Comparison of ENCODE assay signal across 20 mouse cellular contexts in the genomic region with DNA sequence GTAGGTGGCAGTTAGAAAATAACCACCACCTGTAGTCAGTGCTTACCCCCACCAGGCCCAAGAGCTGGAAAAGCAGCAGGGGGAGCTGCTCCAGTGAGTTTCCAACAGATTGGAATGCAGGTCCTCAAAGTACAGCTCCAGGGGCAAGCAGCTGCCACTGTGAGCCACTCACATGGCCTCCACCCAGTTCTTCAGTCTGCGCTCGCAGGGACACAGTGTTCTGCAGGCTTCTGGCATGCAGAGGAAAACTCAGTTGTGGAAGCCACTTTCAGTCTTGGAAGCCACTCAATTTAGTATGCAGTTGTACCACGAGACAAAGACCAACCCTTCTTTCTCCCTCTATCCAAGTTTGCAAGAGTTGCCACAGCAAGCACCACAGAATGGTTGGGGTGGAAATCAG. TPM values are rescaled to one million over a fixed set of nuclear protein-coding genes. Genes with fewer than 3 reads are reported as not detected.
DNase-seq lines count a peak whose midpoint lies in the region; ATAC-seq and TF ChIP-seq lines count a peak whose summit lies in the region.
"Had no signal": no experiment of that assay in that cellular context is flagged by ENCODE, and none has a peak within 500 bp of the region (broad histone marks: within the 10 kb centered on the region; RNA-seq: fewer than 3 reads in every experiment).

No protein-coding gene starts in this region.

- 42% methylated on average over 3 of the region's 3 CpGs for WGBS in hindbrain, embryonic 10.5 days
- WGBS in hindbrain, embryonic 14.5 days: 57% methylated on average over 3 of the region's 3 CpGs
- 47% methylated on average over 3 of the region's 3 CpGs for WGBS in heart, postnatal 0 days
- 53% methylated on average over 3 of the region's 3 CpGs for WGBS in lung, embryonic 14.5 days
- WGBS in stomach, postnatal 0 days: 67% methylated on average over 3 of the region's 3 CpGs

- no peak for ATAC-seq in hindbrain, embryonic 14.5 days (ENCODE audit: low FRiP score)
- peak; percentile 24; the same call in 1 of the 2 replicates for ATAC-seq in heart, postnatal 0 days (ENCODE audit: insufficient read depth, low read depth)
- ATAC-seq in lung, embryonic 14.5 days (ENCODE audit: insufficient read depth): no peak
- no peak for ATAC-seq in stomach, postnatal 0 days (ENCODE audit: low FRiP score, low TSS enrichment)
- ATAC-seq: intestine, postnatal 0 days had no signal

- H3K9me3 ChIP-seq in hindbrain, embryonic 10.5 days: no peaks in the 10 kb centered on the region
- H3K9me3 ChIP-seq in hindbrain, embryonic 14.5 days (ENCODE audit: control insufficient read depth, low read length): no peaks in the 10 kb centered on the region
- no peaks in the 10 kb centered on the region for H3K9me3 ChIP-seq in heart, postnatal 0 days (replicated peaks; ENCODE audit: control insufficient read depth, low read length)
- no peaks in the 10 kb centered on the region for H3K9me3 ChIP-seq in lung, embryonic 14.5 days (ENCODE audit: low read depth, low read length)
- no peaks in the 10 kb centered on the region for H3K9me3 ChIP-seq in stomach, postnatal 0 days (ENCODE audit: control insufficient read depth, low read length)
- H3K9me3 ChIP-seq: hindbrain, embryonic 13.5 days; limb, embryonic 15.5 days; lung, embryonic 15.5 days; midbrain, embryonic 12.5 days had no signal

- H3K4me3 ChIP-seq in hindbrain, embryonic 10.5 days: no peak overlapping the region
- H3K4me3 ChIP-seq in hindbrain, embryonic 14.5 days (replicated peaks; ENCODE audit: low read length): no peak overlapping the region
- no peak overlapping the region for H3K4me3 ChIP-seq in heart, postnatal 0 days (ENCODE audit: low read depth, low read length)
- H3K4me3 ChIP-seq in lung, embryonic 14.5 days (ENCODE audit: low read depth, low read length): no peak overlapping the region
- no peak overlapping the region for H3K4me3 ChIP-seq in stomach, postnatal 0 days (ENCODE audit: low read depth, low read length)
- H3K4me3 ChIP-seq: hindbrain, embryonic 13.5 days; limb, embryonic 15.5 days; lung, embryonic 15.5 days; midbrain, embryonic 12.5 days had no signal

- no peak for TF ChIP-seq EP300 in heart, postnatal 0 days (IDR thresholded peaks at IDR 0.05; ENCODE audit: low read depth)
- no peak for TF ChIP-seq EP300 in stomach, postnatal 0 days (optimal IDR thresholded peaks at IDR 0.05)

- no peaks in the 10 kb centered on the region for H3K27me3 ChIP-seq in hindbrain, embryonic 10.5 days (ENCODE audit: insufficient read depth, poor library complexity, severe bottlenecking)
- no peaks in the 10 kb centered on the region for H3K27me3 ChIP-seq in hindbrain, embryonic 14.5 days (ENCODE audit: control insufficient read depth, insufficient read depth, low read length)
- H3K27me3 ChIP-seq in heart, postnatal 0 days (ENCODE audit: control insufficient read depth, insufficient read depth, low read length): no peaks in the 10 kb centered on the region
- no peaks in the 10 kb centered on the region for H3K27me3 ChIP-seq in lung, embryonic 14.5 days (ENCODE audit: insufficient read depth, low read length)
- H3K27me3 ChIP-seq in stomach, postnatal 0 days (ENCODE audit: control insufficient read depth, insufficient read depth, low read length): no peaks in the 10 kb centered on the region
- H3K27me3 ChIP-seq: hindbrain, embryonic 13.5 days; limb, embryonic 15.5 days; lung, embryonic 15.5 days; midbrain, embryonic 12.5 days had no signal

- H3K9ac ChIP-seq in hindbrain, embryonic 14.5 days: no peak overlapping the region
- H3K9ac ChIP-seq in heart, postnatal 0 days (replicated peaks; ENCODE audit: low read depth, low read length): no peak overlapping the region
- no peak overlapping the region for H3K9ac ChIP-seq in lung, embryonic 14.5 days
- no peak overlapping the region for H3K9ac ChIP-seq in stomach, postnatal 0 days (ENCODE audit: low read length)
- H3K9ac ChIP-seq: hindbrain, embryonic 13.5 days; limb, embryonic 15.5 days; lung, embryonic 15.5 days; midbrain, embryonic 12.5 days had no signal

- H3K27ac ChIP-seq in hindbrain, embryonic 10.5 days: no peak overlapping the region
- no peak overlapping the region for H3K27ac ChIP-seq in hindbrain, embryonic 14.5 days
- H3K27ac ChIP-seq in heart, postnatal 0 days (ENCODE audit: low read depth): no peak overlapping the region
- H3K27ac ChIP-seq in lung, embryonic 14.5 days (ENCODE audit: low read depth): no peak overlapping the region
- H3K27ac ChIP-seq in stomach, postnatal 0 days (replicated peaks): no peak overlapping the region
- H3K27ac ChIP-seq: hindbrain, embryonic 13.5 days; limb, embryonic 15.5 days; lung, embryonic 15.5 days; midbrain, embryonic 12.5 days had no signal

- peak; percentile 18 for TF ChIP-seq CTCF in heart, postnatal 0 days (IDR thresholded peaks at IDR 0.05; ENCODE audit: low read depth)
- no peak for TF ChIP-seq CTCF in lung, embryonic 14.5 days (IDR thresholded peaks at IDR 0.05; ENCODE audit: low read depth)
- 0 out of 2 replicates have a peak, but pooled peaks have one; percentile 6 for TF ChIP-seq CTCF in stomach, postnatal 0 days (IDR thresholded peaks at IDR 0.05; ENCODE audit: low read depth)

- H3K4me1 ChIP-seq in hindbrain, embryonic 10.5 days (replicated peaks): no peaks in the 10 kb centered on the region
- H3K4me1 ChIP-seq in hindbrain, embryonic 14.5 days (replicated peaks; ENCODE audit: control insufficient read depth, insufficient read depth, low read length): no peaks in the 10 kb centered on the region
- no peaks in the 10 kb centered on the region for H3K4me1 ChIP-seq in heart, postnatal 0 days (ENCODE audit: control insufficient read depth, insufficient read depth)
- no peaks in the 10 kb centered on the region for H3K4me1 ChIP-seq in lung, embryonic 14.5 days (ENCODE audit: insufficient read depth)
- H3K4me1 ChIP-seq in stomach, postnatal 0 days (replicated peaks; ENCODE audit: control insufficient read depth, insufficient read depth): no peaks in the 10 kb centered on the region
- H3K4me1 ChIP-seq: hindbrain, embryonic 13.5 days; limb, embryonic 15.5 days; lung, embryonic 15.5 days; midbrain, embryonic 12.5 days had no signal

- DNase-seq in hindbrain, embryonic 10.5 days (ENCODE audit: low spot score): peak; percentile 4
- DNase-seq in hindbrain, embryonic 14.5 days (ENCODE audit: low spot score): no peak
- peak; percentile 5 for DNase-seq in heart, postnatal 0 days (ENCODE audit: low spot score)
- DNase-seq in lung, embryonic 14.5 days: peak; percentile 3
- DNase-seq in stomach, postnatal 0 days (ENCODE audit: low spot score): no peak
- no peak for DNase-seq in cerebellum, postnatal 14 days
- no peak for DNase-seq in urinary bladder, postnatal 10 days (ENCODE audit: low spot score)
- DNase-seq: cerebellum, postnatal 36 days; kidney, postnatal 14 days; right cerebral cortex, postnatal 25 days; thymus, postnatal 14 days had no signal

- no peaks in the 10 kb centered on the region for H3K36me3 ChIP-seq in hindbrain, embryonic 10.5 days
- H3K36me3 ChIP-seq in hindbrain, embryonic 14.5 days (replicated peaks; ENCODE audit: control insufficient read depth, insufficient read depth): no peaks in the 10 kb centered on the region
- no peaks in the 10 kb centered on the region for H3K36me3 ChIP-seq in heart, postnatal 0 days (replicated peaks; ENCODE audit: control insufficient read depth, insufficient read depth, low read length)
- H3K36me3 ChIP-seq in lung, embryonic 14.5 days (ENCODE audit: insufficient read depth): no peaks in the 10 kb centered on the region
- H3K36me3 ChIP-seq in stomach, postnatal 0 days (ENCODE audit: control insufficient read depth, insufficient read depth, low read length): no peaks in the 10 kb centered on the region
- H3K36me3 ChIP-seq: hindbrain, embryonic 13.5 days; limb, embryonic 15.5 days; lung, embryonic 15.5 days; midbrain, embryonic 12.5 days had no signal

- no peak overlapping the region for H3K4me2 ChIP-seq in hindbrain, embryonic 14.5 days (replicated peaks)
- no peak overlapping the region for H3K4me2 ChIP-seq in heart, postnatal 0 days (ENCODE audit: low read depth, low read length)
- H3K4me2 ChIP-seq in lung, embryonic 14.5 days: no peak overlapping the region
- no peak overlapping the region for H3K4me2 ChIP-seq in stomach, postnatal 0 days (replicated peaks; ENCODE audit: low read depth)
- H3K4me2 ChIP-seq: hindbrain, embryonic 13.5 days; limb, embryonic 15.5 days; lung, embryonic 15.5 days; midbrain, embryonic 12.5 days had no signal

RNA-seq across cellular contexts. Expression of gene Nt5c1b, which starts 19.1 kb away (rescaled TPM):
- not detected in 2 replicates for polyA plus RNA-seq in hindbrain, embryonic 10.5 days (2016; fragmentation: Nextera tagmentation; extraction: Ambion mirVana)
- 0.16 TPM in 1 of 2 replicates, not detected in the other for polyA plus RNA-seq in hindbrain, embryonic 14.5 days (2014; fragmentation: Nextera tagmentation; extraction: Ambion mirVana)
- not detected in 2 replicates for total RNA-seq in heart, postnatal 0 days (2014; rRNA removed; ENCODE audit: low replicate concordance)
- polyA plus RNA-seq in heart, postnatal 0 days (2015; fragmentation: Nextera tagmentation; extraction: Ambion mirVana): not detected in 2 replicates
- polyA plus RNA-seq in lung, embryonic 14.5 days (2014; fragmentation: Nextera tagmentation; extraction: Ambion mirVana): 0.13 TPM in 1 of 2 replicates, not detected in the other
- polyA plus RNA-seq in stomach, postnatal 0 days (2015; fragmentation: Nextera tagmentation; extraction: Ambion mirVana): not detected in 2 replicates
- total RNA-seq: layer of hippocampus, postnatal 10 days; left cerebral cortex, postnatal 14 days; MEL had no signal
- polyA plus RNA-seq: embryonic facial prominence, embryonic 11.5 days; hindbrain, embryonic 13.5 days; intestine, postnatal 0 days; limb, embryonic 15.5 days; lung, embryonic 15.5 days; midbrain, embryonic 12.5 days had no signal

RNA-seq across cellular contexts. Expression of gene Rdh14, which starts 39.9 kb away (rescaled TPM):
- 19.0 and 23.2 TPM in 2 replicates for polyA plus RNA-seq in hindbrain, embryonic 10.5 days (2016; fragmentation: Nextera tagmentation; extraction: Ambion mirVana)
- polyA plus RNA-seq in hindbrain, embryonic 14.5 days (2014; fragmentation: Nextera tagmentation; extraction: Ambion mirVana): 43.5 and 46.8 TPM in 2 replicates
- 56.9 and 68.1 TPM in 2 replicates for total RNA-seq in heart, postnatal 0 days (2014; rRNA removed; ENCODE audit: low replicate concordance)
- 90.7 and 97.2 TPM in 2 replicates for polyA plus RNA-seq in heart, postnatal 0 days (2015; fragmentation: Nextera tagmentation; extraction: Ambion mirVana)
- 28.9 and 30.3 TPM in 2 replicates for polyA plus RNA-seq in lung, embryonic 14.5 days (2014; fragmentation: Nextera tagmentation; extraction: Ambion mirVana)
- polyA plus RNA-seq in stomach, postnatal 0 days (2015; fragmentation: Nextera tagmentation; extraction: Ambion mirVana): 41.3 and 45.1 TPM in 2 replicates

Comparison
In these comparisons a context has a peak if more than half of its experiments do, and no peak if none do; other contexts are left out.
1. DNase-seq: peak in hindbrain, embryonic 10.5 days (single experiment), heart, postnatal 0 days (single experiment) and lung, embryonic 14.5 days (single experiment); none in hindbrain, embryonic 14.5 days (single experiment), stomach, postnatal 0 days (single experiment), cerebellum, postnatal 14 days (0 of 2) and urinary bladder, postnatal 10 days (single experiment).